Mouse (Mus musculus) forebrain, embryonic 15.5 days (tissue): ENCODE measurements around the gene Elk3. TPM values are rescaled to one million over a fixed set of nuclear protein-coding genes. Genes with fewer than 3 reads are reported as not detected.

Experiments used
- ATAC-seq: fragments of 200-750 bp; cut with Nextera tagmentation; replicated peaks from 2 replicates; pipeline ENCODE4 v1.8.0; 2017; ENCODE audit warnings: mild to moderate bottlenecking, moderate TSS enrichment, moderate library complexity
- H3K27ac ChIP-seq: fragments of 300-500 bp; sonication (generic); replicated peaks from 2 replicates; pipeline ENCODE4 v1.5.1; 2015; ENCODE audit warnings: mild to moderate bottlenecking, inconsistent platforms
- H3K27me3 ChIP-seq: fragments of 300-500 bp; sonication (generic); 2 replicates; pipeline ENCODE4 v1.6.1; 2015; ENCODE audit warnings: inconsistent platforms
- H3K36me3 ChIP-seq: fragments of 300-500 bp; sonication (generic); 2 replicates; pipeline ENCODE4 v1.6.1; 2015; ENCODE audit warnings: mild to moderate bottlenecking, inconsistent platforms
- H3K4me1 ChIP-seq: fragments of 300-500 bp; sonication (generic); 2 replicates; pipeline ENCODE4 v1.6.1; 2015; ENCODE audit warnings: inconsistent platforms
- H3K4me2 ChIP-seq: fragments of 300-500 bp; sonication (generic); replicated peaks from 2 replicates; pipeline ENCODE4 v1.6.1; 2015; ENCODE audit warnings: mild to moderate bottlenecking, inconsistent platforms
- H3K4me3 ChIP-seq: fragments of 300-500 bp; sonication (generic); 2 replicates; pipeline ENCODE4 v1.5.1; 2015; ENCODE audit warnings: mild to moderate bottlenecking, inconsistent platforms
- H3K9ac ChIP-seq: fragments of 300-500 bp; sonication (generic); replicated peaks from 2 replicates; pipeline ENCODE4 v1.6.1; 2015; ENCODE audit warnings: mild to moderate bottlenecking, inconsistent platforms
- H3K9me3 ChIP-seq: fragments of 300-500 bp; sonication (generic); 2 replicates; pipeline ENCODE4 v1.6.1; 2016; ENCODE audit warnings: inconsistent platforms
- WGBS: fragments of 180-500 bp; shearing (Covaris S2); methylation state at CpG from one replicate; pipeline ENCODE4 v1.1.7; 2015; ENCODE audit warnings: mixed read lengths; 5-methylcytosine and 5-hydroxymethylcytosine counted together
- polyA plus RNA-seq: library from polyadenylated mRNA; unstranded; fragments of >200 nt; fragmentation: Nextera tagmentation; extraction: Ambion mirVana; gene quantifications from 2 replicates; pipeline ENCODE4 v1.2.1, GENCODE M21; 2015

Gene Elk3
- polyA plus RNA-seq, 1 experiment from 2014 or later, result 7.9 TPM

- Histone ChIP-seq H3K4me3 (no peak overlapping the region), H3K4me2 (no peak overlapping the region), H3K9me3 (no peaks in the 10 kb centered on the region), H3K4me1 (0 out of 2 replicates have a peak, but pooled peaks cover 2% of the 10 kb centered on the region), H3K36me3 (peaks cover 43% of the 10 kb centered on the region), H3K27ac (no peak overlapping the region), H3K9ac (no peak overlapping the region), H3K27me3 (no peaks in the 10 kb centered on the region)
- no peak for ATAC-seq
- 79% methylated on average over 8 of the region's 8 CpGs for WGBS
Observed at GRCm38 (mm10) chr10:93215051-93215763, 95.7 kb downstream of the Elk3 start.

- H3K36me3 ChIP-seq, result peaks cover 43% of the 10 kb centered on the region
- no peaks in the 10 kb centered on the region for H3K27me3 ChIP-seq
- no peak for ATAC-seq
- 76% methylated on average over 4 of the region's 4 CpGs for WGBS
- H3K4me3 ChIP-seq, result no peak overlapping the region
- H3K4me2 ChIP-seq, result no peak overlapping the region
- no peaks in the 10 kb centered on the region for H3K9me3 ChIP-seq
- H3K4me1 ChIP-seq, result 0 out of 2 replicates have a peak, but pooled peaks cover 2% of the 10 kb centered on the region
- H3K27ac ChIP-seq, result no peak overlapping the region
- H3K9ac ChIP-seq, result no peak overlapping the region
Observed at GRCm38 (mm10) chr10:93214251-93214650, 96.7 kb downstream of the Elk3 start.

- Histone ChIP-seq H3K4me3 (no peak overlapping the region), H3K27ac (no peak overlapping the region), H3K9ac (no peak overlapping the region), H3K9me3 (no peaks in the 10 kb centered on the region), H3K4me2 (no peak overlapping the region), H3K36me3 (peaks cover 44% of the 10 kb centered on the region), H3K27me3 (no peaks in the 10 kb centered on the region), H3K4me1 (0 out of 2 replicates have a peak, but pooled peaks cover 2% of the 10 kb centered on the region)
- WGBS, result 89% methylated on average over 7 of the region's 7 CpGs
- ATAC-seq, result no peak
Observed at GRCm38 (mm10) chr10:93213339-93213738, 97.6 kb downstream of the Elk3 start.

- no peak for ATAC-seq
- no peaks in the 10 kb centered on the region for H3K9me3 ChIP-seq
- H3K9ac ChIP-seq, result no peak overlapping the region
- H3K4me1 ChIP-seq, result 0 out of 2 replicates have a peak, but pooled peaks cover 2% of the 10 kb centered on the region
- 91% methylated on average over 2 of the region's 2 CpGs for WGBS
- no peak overlapping the region for H3K27ac ChIP-seq
- H3K4me3 ChIP-seq, result no peak overlapping the region
- no peaks in the 10 kb centered on the region for H3K27me3 ChIP-seq
- H3K4me2 ChIP-seq, result no peak overlapping the region
- peaks cover 37% of the 10 kb centered on the region for H3K36me3 ChIP-seq
Observed at GRCm38 (mm10) chr10:93212699-93213098, 98.2 kb downstream of the Elk3 start.

GRCm38 (mm10) chr10:93207176-93207575, 103.8 kb downstream of the Elk3 start:
- Histone ChIP-seq H3K36me3 (peaks cover 8% of the 10 kb centered on the region; the same call in 1 of the 2 replicates), H3K9ac (no peak overlapping the region), H3K9me3 (no peaks in the 10 kb centered on the region), H3K4me1 (peaks cover 6% of the 10 kb centered on the region; the same call in 1 of the 2 replicates), H3K4me2 (no peak overlapping the region), H3K4me3 (no peak overlapping the region), H3K27ac (no peak overlapping the region), H3K27me3 (no peaks in the 10 kb centered on the region)
- 91% methylated on average over 5 of the region's 5 CpGs for WGBS
- ATAC-seq, result no peak

- Histone ChIP-seq H3K4me2 (no peak overlapping the region), H3K4me3 (no peak overlapping the region), H3K9me3 (no peaks in the 10 kb centered on the region), H3K9ac (no peak overlapping the region), H3K27me3 (no peaks in the 10 kb centered on the region), H3K27ac (no peak overlapping the region), H3K4me1 (peaks cover 9% of the 10 kb centered on the region; the same call in 1 of the 2 replicates), H3K36me3 (0 out of 2 replicates have a peak, but pooled peaks cover 4% of the 10 kb centered on the region)
- WGBS, result 89% methylated on average over 4 of the region's 4 CpGs
- no peak for ATAC-seq
Observed at GRCm38 (mm10) chr10:93205287-93205956, 105.5 kb downstream of the Elk3 start.

- Histone ChIP-seq H3K4me3 (no peak overlapping the region), H3K4me2 (no peak overlapping the region), H3K4me1 (peaks cover 9% of the 10 kb centered on the region; the same call in 1 of the 2 replicates), H3K27ac (no peak overlapping the region), H3K9me3 (no peaks in the 10 kb centered on the region), H3K9ac (no peak overlapping the region), H3K36me3 (0 out of 2 replicates have a peak, but pooled peaks cover 3% of the 10 kb centered on the region), H3K27me3 (no peaks in the 10 kb centered on the region)
- no peak for ATAC-seq
- WGBS, result 86% methylated on average over 6 of the region's 6 CpGs
Observed at GRCm38 (mm10) chr10:93201846-93202458, 109.0 kb downstream of the Elk3 start.

- H3K4me1 ChIP-seq, result peaks cover 23% of the 10 kb centered on the region
- H3K9ac ChIP-seq, result no peak overlapping the region
- 0 out of 2 replicates have a peak, but pooled peaks cover 3% of the 10 kb centered on the region for H3K36me3 ChIP-seq
- no peaks in the 10 kb centered on the region for H3K9me3 ChIP-seq
- H3K4me2 ChIP-seq, result no peak overlapping the region
- no peak overlapping the region for H3K27ac ChIP-seq
- WGBS, result 91% methylated on average over 3 of the region's 3 CpGs
- no peak overlapping the region for H3K4me3 ChIP-seq
- no peak for ATAC-seq
- H3K27me3 ChIP-seq, result no peaks in the 10 kb centered on the region
Observed at GRCm38 (mm10) chr10:93198958-93199357, 112.0 kb downstream of the Elk3 start.

Other genes starting within 250 kb of the Elk3 start
- gene Cfap54, start 229.5 kb downstream of the Elk3 start, polyA plus RNA-seq, result 2.2 and 2.3 TPM in 2 replicates
- 50.2 and 57.3 TPM in 2 replicates for gene Cdk17, start 150.3 kb downstream of the Elk3 start, polyA plus RNA-seq
- gene Lta4h, start 142.3 kb upstream of the Elk3 start, polyA plus RNA-seq, result 95.1 and 99.0 TPM in 2 replicates
- not detected in 2 replicates for gene Hal, start 177.6 kb upstream of the Elk3 start, polyA plus RNA-seq
- gene Amdhd1, start 228.9 kb upstream of the Elk3 start, polyA plus RNA-seq, result 0.10 TPM in 1 of 2 replicates, not detected in the other
- 0.37 and 0.51 TPM in 2 replicates for gene Ccdc38, start 229.5 kb upstream of the Elk3 start, polyA plus RNA-seq